Mouse (Mus musculus) brown adipose tissue, adult 24 weeks (tissue): ENCODE results near the gene Ppig. TPM values are rescaled to one million over a fixed set of nuclear protein-coding genes. Genes with fewer than 3 reads are reported as not detected.
"Not testable (repeated sequence)": the region's sequence is repeated elsewhere in the genome, so short reads cannot be mapped to it uniquely, and the experiment has no call there.

Experiments used
- H3K27ac ChIP-seq: fragments of 200-500 bp; replicated peaks from 2 replicates; pipeline ENCODE4 v1.5.1; 2012; ENCODE audit warnings: low read depth, mild to moderate bottlenecking, low read length
- H3K4me1 ChIP-seq: fragments of 200-500 bp; 2 replicates; pipeline ENCODE4 v1.6.1; 2012; ENCODE audit warnings: low read length, mixed read lengths; ENCODE audit not compliant: control insufficient read depth, insufficient read depth, insufficient read length
- H3K4me3 ChIP-seq: fragments of 200-500 bp; 2 replicates; pipeline ENCODE4 v1.5.1; 2012; ENCODE audit warnings: low read depth, mild to moderate bottlenecking, low read length, moderate library complexity; ENCODE audit not compliant: insufficient read depth
- polyA plus RNA-seq: library from polyadenylated mRNA; stranded (reverse); fragments of >200 nt; gene quantifications from 2 replicates; pipeline ENCODE4 v1.2.4, GENCODE M21; 2012; ENCODE audit not compliant: missing spikeins, insufficient read depth, insufficient read length

The Ppig gene
- polyA plus RNA-seq, result 41.1 and 66.3 TPM in 2 replicates

DNA sequence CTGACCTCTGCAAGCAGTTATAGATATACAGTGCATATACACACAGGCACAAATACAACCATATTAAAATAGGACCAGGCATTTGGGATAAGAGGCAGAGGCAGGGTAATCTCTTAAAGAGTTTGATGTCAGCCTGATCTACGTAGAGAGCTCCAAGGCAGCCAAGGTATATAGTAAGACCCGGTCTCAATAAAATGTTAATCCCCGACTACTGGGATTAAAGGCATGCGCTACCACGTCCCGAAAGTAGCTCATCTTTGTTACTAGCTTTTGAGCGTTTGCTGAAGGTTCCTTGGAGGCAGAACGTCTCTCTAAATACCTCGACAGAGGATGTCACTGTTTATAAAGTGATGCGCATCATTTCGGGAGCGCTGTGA is at the start of gene Ppig:
Ppig (plus strand) TSS at position 273 of the 377 bp plus-strand sequence.
- H3K4me3 ChIP-seq, result peak within 1 kb of the TSS; percentile 96
- H3K27ac ChIP-seq, result peak within 1 kb of the TSS; percentile 95
- no peaks in the 10 kb centered on the region; the same call in 1 of the 2 replicates for H3K4me1 ChIP-seq

DNA sequence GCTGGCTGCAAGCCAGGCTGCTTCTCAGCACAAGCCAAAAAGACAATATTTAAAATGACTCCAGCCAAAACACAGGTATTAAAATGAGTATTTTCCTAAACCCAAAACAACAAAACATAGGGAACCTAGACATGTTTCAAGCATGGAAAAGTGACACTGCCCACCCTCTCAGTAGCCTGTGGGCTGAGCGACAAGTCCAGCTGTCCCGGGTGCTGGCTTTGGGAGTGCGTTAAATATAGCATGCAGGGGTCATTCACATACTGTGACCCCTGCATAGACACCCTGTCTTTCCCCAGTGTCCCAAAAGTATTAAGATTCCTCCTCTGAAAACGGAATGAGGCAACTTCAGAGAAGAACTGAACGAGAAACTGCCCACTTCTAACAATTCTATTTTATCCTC is 48.6 kb upstream of the Ppig start:
- 0 out of 2 replicates have a peak, but pooled peaks cover 2% of the 10 kb centered on the region for H3K4me1 ChIP-seq
- H3K27ac ChIP-seq, result no peak overlapping the region
- no peak overlapping the region for H3K4me3 ChIP-seq

DNA sequence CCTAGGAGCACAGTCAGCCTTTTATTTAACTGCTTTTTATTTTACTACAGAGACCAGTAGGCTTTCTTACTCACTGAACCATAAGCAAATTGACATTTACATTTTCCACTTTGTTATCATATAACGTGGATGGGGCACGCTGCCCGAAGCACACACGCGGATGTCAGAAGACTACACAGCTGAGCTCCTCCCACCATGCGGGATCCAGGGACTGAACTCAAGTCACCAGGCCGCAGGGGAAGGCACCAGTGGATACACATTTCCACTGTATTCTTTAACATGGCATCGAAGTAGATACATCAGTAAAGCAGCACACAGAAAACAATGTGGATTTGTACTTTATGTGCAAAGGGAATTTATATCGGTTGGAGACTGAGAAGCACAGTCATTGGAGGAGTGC is 47.1 kb upstream of the Ppig start:
- Histone ChIP-seq H3K4me1 (0 out of 2 replicates have a peak, but pooled peaks cover 2% of the 10 kb centered on the region), H3K4me3 (no peak overlapping the region), H3K27ac (no peak overlapping the region)

DNA sequence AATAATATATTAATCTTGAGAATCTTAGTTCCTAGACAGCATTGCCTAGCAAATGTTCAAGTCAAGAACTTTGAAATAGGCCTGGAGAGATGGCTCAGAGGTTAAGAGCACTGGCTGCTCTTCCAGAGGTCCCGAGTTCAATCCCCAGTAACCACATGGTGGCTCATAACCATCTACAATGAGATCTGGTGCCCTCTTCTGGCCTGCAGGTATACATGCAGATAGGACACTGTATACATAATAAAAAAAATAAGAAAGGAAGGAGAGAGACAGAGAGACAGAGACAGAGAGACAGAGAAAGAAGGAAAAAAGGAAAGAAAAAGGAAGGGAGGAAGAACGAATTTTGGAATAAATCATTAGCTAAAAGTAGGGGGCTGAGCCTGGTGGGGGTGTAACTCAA is 45.6 kb upstream of the Ppig start:
- no peak overlapping the region for H3K27ac ChIP-seq
- H3K4me3 ChIP-seq, result no peak overlapping the region
- H3K4me1 ChIP-seq, result 0 out of 2 replicates have a peak, but pooled peaks cover 2% of the 10 kb centered on the region

DNA sequence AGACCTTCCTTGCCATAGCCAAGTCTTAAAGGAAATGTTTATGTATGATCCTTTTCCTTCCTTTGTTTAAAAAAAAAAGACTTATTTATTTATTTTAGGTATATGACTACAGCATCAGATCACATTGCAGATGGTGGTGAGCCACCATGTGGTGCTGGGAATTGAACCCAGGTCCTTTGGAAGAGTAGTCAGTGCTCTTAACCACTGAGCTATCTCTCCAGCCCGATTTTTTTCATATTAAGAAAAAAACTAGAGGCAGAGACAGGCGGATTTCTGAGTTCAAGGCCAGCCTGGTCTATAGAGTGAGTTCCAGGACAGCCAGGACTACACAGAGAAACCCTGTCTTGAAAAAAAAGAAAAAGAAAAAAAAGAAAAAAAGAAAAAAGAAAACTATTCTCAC is 45.1 kb upstream of the Ppig start:
- H3K27ac ChIP-seq, result not testable (repeated sequence)

DNA sequence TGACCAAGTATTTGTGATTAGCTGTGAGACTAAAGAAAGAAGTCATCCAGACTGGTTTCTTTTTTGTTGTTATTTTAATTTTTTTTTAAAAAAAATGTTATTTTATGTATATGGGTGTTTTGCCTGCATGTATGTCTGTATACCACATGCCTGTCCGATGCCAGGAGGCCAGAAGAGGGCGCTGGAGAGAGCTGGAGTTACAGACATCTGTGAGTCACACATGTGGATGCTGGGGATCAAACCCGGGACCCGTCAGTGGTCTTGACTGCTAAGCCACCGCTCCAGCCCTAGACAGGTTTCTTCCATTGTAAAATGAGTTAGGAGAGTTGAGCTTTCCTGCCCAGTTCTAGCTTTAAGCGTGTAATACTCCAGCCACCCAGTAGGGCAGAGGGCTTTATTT is 42.4 kb upstream of the Ppig start:
- Histone ChIP-seq H3K27ac (no peak overlapping the region), H3K4me1 (no peaks in the 10 kb centered on the region), H3K4me3 (no peak overlapping the region)

More for the DNA sequence above, 45.1 kb upstream of the Ppig start:
- H3K4me1 ChIP-seq, H3K4me3 ChIP-seq: not testable (repeated sequence)

DNA sequence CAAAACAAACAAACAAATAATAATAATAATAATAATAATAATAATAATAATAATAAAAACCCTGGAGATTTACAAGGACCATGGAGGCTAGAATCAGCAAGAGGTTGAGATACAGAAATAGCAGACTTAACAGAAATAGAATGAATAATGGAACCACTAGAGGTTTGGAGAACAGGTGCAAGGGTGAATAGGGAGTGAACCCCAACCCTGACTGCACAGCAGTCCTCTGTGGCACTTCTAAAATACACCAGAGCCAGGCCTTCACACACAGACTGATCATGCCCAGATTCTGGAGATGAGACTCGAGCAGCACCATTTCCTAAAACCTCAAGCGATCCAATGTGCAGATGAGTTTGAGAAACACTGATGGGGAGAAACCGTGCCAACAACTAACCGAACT is 40.4 kb upstream of the Ppig start:
- Histone ChIP-seq H3K4me3 (no peak overlapping the region), H3K4me1 (no peaks in the 10 kb centered on the region), H3K27ac (no peak overlapping the region)

DNA sequence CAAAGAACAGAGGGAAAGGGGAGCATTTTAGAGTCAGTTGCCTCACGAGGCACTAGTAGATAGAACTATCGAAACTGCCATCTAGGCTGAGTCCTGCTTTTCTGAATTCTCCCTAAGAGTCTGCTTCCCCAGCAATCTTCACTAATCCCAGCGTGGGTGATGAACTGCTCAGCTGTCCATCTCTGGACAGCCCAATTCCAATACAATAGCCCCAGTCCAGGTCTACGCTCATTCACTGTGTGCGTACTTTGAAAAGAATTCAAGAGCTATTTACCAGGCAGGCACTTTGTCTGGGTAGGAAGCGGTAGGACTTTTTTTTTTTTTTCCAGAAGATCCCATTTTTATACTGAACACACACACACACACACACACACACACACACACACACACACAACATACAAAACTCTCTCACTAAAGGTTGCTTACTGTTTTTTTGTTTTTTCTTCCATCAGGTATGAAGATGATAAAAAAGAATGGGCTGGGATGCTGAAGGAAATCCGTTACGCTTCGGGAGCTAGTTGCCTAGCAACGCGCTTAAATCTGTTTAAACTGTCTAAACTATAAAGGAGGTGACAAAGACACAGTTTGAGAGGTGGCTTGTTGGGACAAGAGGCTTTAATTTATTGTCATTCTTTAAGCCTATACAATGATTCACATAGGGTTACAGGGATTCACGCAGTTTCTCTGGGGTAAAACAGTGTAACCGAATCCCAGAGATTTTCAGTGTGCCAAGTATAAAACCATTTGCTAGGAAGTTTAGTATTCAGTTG is 39.1 kb upstream of the Ppig start:
- H3K4me3 ChIP-seq, result no peak overlapping the region
- no peak overlapping the region for H3K27ac ChIP-seq
- no peaks in the 10 kb centered on the region for H3K4me1 ChIP-seq

DNA sequence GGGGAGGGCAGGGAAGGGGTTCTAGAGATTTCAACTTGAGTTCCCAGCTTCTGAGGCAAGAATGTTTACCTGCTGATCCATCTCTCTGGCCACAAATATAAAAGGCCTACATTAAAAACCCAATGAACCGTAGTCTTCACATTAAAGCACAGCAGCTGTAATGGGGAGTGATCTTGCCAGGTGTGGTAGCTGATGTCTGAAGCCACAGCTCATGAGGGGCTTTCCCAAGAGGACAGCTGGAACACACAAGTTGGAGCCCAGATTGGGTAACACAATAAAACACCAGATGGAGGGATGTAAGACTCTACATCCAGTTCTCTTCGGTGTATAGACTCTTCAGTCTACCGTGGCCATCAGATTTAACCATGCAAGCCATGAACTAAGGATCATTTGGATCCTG is 37.9 kb upstream of the Ppig start:
- H3K4me3 ChIP-seq, result no peak overlapping the region
- no peaks in the 10 kb centered on the region for H3K4me1 ChIP-seq
- no peak overlapping the region for H3K27ac ChIP-seq

DNA sequence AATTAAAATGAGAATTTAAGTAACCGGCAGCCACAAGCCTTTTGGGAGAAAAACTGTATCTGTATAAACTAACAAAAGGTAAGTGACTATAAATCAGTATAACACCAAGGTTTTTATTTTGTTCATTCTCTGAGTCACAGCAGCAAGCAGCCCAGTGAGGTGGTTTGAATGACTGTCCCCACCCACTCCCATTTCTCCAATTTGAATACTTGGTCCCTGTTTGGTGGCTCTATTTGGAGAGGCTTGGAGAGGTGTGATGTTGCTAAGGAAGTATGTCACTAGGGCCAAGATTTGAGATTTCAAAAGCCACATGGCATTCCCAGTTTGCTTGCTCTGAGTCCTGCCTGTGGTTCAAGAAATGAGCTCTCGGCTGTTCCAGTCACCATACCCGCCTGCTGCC is 32.1 kb upstream of the Ppig start:
- no peak overlapping the region for H3K27ac ChIP-seq
- H3K4me3 ChIP-seq, result no peak overlapping the region
- no peaks in the 10 kb centered on the region for H3K4me1 ChIP-seq

DNA sequence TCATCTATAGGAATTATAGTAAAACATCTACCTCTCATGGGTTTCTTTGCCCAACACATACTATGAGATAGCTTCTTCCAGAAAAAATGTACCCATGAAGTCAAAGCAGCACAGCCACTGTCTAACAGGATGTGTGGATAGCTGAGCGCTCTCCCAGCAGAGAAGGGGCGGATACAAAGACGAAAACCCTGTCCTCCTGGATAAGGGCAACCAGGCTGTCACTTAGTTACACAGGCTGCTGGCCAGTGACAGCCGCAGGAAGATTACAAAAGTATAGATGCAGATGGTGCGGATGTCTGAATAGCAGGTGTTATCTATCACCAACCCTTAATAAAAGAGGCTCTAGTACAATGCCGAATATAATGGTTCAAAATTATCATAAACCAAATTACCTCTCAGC is 31.5 kb upstream of the Ppig start:
- Histone ChIP-seq H3K4me3 (no peak overlapping the region), H3K27ac (no peak overlapping the region), H3K4me1 (no peaks in the 10 kb centered on the region)

DNA sequence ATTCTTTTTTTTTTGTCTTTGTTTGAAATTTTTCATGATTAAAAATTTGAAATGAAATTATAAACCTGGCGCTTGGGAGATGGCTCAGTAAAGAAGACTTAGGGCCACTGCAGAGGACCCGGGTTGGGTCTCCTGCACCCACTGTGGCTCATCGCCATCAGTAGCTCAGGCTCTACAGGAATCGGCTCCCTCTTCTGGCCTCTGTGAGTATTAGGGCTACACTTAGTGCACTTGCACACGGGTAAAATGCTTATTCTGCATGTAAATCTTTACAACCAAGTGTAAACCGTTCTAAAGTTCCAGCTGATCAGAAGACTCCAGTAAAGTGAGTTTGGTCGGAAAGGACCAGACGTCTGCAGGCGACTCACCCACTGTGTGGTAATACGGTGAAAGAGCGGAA is 28.8 kb upstream of the Ppig start:
- no peaks in the 10 kb centered on the region for H3K4me1 ChIP-seq
- no peak overlapping the region for H3K4me3 ChIP-seq
- H3K27ac ChIP-seq, result no peak overlapping the region

DNA sequence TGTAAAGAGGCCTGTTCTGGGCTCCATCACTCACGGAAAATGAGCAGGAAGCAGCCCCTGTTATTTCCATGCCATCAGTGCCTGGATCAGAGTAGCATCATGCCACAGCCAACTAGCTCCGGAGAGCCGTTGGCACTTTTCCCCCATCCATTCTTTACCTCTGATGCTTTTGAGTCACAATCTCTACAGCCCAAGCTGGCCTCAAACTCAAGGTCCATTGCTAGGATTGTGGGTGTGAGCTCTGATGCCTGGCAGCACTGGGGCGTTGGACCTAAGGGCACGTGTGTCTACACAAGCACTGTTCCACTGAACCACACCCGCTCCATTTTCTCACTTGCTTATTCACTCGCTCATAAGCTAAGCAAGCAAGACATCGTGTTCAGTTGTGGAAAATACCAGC is 21.9 kb upstream of the Ppig start:
- Histone ChIP-seq H3K4me3 (no peak overlapping the region), H3K27ac (no peak overlapping the region), H3K4me1 (no peaks in the 10 kb centered on the region)

DNA sequence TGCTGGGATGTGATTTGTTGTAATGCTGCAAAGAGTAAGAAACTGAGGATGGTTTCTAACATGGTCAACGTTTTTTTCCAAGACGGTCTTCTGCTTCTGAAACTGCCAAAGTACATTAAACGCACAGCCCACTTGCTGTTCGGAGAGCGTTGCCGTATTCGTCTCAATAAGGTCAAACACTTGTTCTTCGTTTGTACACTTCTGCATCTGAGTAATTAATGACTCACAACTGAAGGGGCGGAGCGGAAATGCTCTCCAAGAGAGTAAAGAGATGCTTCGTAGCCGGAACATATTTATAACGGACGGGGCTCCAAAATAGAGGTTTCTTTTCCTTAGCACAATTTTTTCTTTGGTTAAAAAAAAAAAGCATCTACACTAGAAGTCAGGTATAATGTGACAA is 10.2 kb upstream of the Ppig start:
- no peaks in the 10 kb centered on the region for H3K4me1 ChIP-seq
- H3K27ac ChIP-seq, result no peak overlapping the region
- peak overlapping the region; percentile 35; the same call in 1 of the 2 replicates for H3K4me3 ChIP-seq

DNA sequence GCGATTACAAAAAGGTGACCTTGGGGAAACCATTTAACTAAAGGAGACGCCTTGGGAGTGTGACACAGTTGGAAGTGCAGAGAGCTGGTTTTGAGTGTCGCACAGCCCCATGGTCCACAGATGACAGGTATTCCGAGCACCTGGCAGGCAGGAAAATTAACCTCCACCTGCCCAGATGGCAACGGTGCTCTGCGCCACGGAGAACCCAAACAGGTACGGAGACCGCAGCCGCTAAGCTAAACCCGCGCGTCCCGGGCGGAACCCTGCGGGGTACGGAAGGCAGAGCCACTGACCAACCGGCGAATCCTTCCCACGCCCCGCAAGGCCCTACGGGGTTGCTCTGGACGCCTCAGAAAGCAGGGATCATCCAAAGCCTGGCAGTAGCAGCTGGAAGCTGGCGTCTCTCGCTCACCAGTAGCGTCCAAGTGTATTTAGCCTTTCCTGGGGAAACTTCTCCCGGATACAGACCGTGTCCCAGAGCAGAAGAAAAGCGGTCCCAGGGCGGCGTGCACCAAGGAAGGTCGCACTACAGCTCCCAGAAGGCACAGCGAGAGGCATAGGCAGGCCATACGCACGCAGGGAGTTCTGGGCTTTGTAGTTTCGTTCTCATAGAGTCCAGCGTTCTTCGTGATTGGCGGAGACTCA is 9.2 kb upstream of the Ppig start, which contains the start of gene Fastkd1:
Fastkd1 (minus strand) TSS at position 536 of the 645 bp plus-strand sequence.
- Histone ChIP-seq H3K4me1 (no peaks in the 10 kb centered on the region), H3K27ac (peak within 1 kb of the TSS; percentile 90), H3K4me3 (peak within 1 kb of the TSS; percentile 89)

DNA sequence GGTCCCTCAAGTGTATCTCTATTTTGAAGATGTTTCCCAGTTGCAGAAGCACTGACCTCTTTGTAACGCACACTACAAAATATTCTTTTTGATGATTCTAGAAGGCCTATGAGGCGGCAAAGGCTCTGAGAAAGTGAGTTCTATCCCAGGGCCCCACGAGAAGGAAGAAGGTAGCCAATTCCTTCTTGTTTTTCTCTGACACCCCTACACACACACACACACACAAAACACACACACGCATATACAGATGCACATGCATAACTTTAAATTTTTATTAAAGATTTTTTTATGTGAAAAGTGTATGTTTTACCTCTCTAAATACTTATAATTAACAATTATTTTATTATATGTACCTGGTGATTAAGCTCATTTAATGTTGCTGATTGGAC is 8.7 kb upstream of the Ppig start:
- H3K27ac ChIP-seq, result no peak overlapping the region
- no peaks in the 10 kb centered on the region for H3K4me1 ChIP-seq
- 0 out of 2 replicates have a peak overlapping the region, but pooled peaks have one; percentile 24 for H3K4me3 ChIP-seq
